Mouse (Mus musculus) olfactory bulb, adult 2 months (tissue): ENCODE measurements around the gene Dnlz.

Experiments
- CTCF ChIP-seq: fragments of 200-500 bp; IDR thresholded peaks from 2 replicates; pipeline ENCODE4 v1.5.1; 2012; ENCODE audit warnings: low read depth, mild to moderate bottlenecking, low read length, moderate library complexity; ENCODE audit not compliant: insufficient read depth
- POLR2A ChIP-seq: fragments of 200-500 bp; IDR thresholded peaks from 2 replicates; pipeline ENCODE4 v1.6.1; 2012; ENCODE audit warnings: mild to moderate bottlenecking, low read depth, low read length, moderate library complexity; ENCODE audit not compliant: insufficient read depth

GRCm38 (mm10) chr2:26368572-26368971, 16.7 kb upstream of the Dnlz start:
- TF ChIP-seq CTCF = no peak
- no peak for TF ChIP-seq POLR2A
